Mouse (Mus musculus) left cerebral cortex, postnatal 10 days (tissue): ENCODE results near the gene Pik3r3. TPM values are rescaled to one million over a fixed set of nuclear protein-coding genes. Genes with fewer than 3 reads are reported as not detected.

Experiments
- DNase-seq, 2 experiments: peaks; one replicate each; pipeline ENCODE4 v3.0.0; 2021 to 2022; ENCODE audit warnings: low spot score in 2 of 2, mixed read lengths in 1 of 2; ENCODE audit errors: extremely low spot score in 1 of 2
- intact Hi-C: fragments of 180-260 bp; cut with DNase I; formaldehyde crosslinking; loops from one replicate; pipeline ENCODE4 v1.15.1; 2025
- total RNA-seq, 2 experiments: library from RNA; stranded (reverse); gene quantifications; 2 replicates each; pipeline ENCODE4 v1.2.3; 2021

The Pik3r3 gene
- total RNA-seq, 2 experiments from 2014 or later = 39.4 to 41.5 TPM

DNA sequence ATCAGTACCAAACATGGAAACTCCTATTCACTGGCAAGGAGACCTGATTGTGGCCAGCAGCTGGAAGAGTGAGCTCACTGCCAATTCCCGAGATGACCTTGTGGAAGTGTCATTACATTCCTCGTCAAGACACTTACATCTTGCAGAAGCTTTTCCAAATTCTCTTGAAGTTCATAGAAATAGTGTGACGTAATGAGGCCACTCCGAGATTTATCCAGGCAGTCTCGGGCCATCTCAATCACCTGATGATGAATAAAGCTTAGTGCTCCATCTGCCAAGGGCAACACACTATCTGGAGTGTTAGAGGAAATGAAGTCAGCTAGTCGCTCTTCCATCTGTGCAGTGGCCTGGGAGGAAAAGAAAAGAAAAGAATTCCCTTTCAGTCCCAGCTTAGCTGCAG lies 100.7 kb downstream of the Pik3r3 start:
- intact Hi-C loops = no loop called here
- DNase-seq = no peak

DNA sequence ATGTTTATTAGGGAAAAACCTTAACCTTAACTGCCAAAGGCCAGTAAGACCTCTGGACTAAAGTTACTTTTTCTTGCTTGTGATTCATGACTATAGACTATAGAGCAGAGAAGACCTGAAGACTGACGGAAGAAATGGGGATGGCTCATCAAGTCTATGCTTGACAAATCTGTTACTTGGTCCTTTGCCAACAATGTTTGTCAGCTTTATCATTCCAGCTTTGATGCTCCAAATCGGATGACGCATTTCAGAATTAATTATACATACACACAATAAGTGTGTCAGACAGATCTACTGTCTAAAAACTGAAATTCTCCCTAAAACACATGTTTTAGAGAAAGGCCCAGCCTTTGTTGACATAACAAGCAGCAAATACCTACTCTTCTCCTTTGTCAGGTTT lies 107.8 kb downstream of the Pik3r3 start:
- intact Hi-C loops = no loop called here
- DNase-seq = no peak

DNA sequence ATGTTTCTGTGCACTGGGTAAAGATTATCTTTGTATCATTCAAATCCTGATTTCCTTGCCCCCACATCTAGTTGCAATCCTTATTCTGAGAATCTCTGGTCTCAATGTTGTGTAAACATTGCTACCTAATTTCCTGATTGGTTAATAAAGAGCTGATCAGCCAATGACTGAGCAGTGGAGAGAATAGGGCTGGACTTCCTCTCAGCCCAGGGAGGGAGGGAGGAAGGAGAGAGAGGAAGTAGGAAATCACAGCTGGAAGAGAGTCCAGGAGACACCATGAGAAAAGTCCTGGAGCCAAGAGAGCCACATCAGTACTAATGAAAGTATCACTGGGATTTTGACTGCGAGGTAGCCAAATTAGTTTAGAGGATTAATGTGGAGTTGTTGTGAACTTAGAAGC lies 114.9 kb downstream of the Pik3r3 start:
- intact Hi-C loops = loop anchor here (5.0 kb wide), 1 partner anchor 66 kb away; no protein-coding TSS in a partner anchor
- DNase-seq = no peak

DNA sequence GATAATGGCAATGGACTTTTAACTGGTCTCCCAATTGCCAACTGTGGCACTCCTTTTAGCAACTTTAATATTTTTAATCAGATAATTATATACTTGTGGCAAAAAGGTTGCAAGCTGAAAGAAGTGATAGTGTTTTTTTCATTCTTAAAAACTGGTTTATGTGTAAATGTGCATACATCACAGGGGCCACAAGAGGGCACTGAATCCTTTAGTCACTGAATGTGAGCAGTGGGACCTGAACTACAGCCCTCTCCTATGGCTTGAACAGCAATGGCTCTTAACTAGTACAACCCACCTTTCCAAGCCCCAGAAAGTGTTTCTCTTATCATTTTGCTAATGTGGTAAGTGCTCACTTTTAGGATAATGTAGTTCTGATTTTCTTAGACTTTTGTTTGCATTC lies 120.7 kb downstream of the Pik3r3 start:
- intact Hi-C loops = no loop called here
- peak; percentile 40 to 66 for DNase-seq

DNA sequence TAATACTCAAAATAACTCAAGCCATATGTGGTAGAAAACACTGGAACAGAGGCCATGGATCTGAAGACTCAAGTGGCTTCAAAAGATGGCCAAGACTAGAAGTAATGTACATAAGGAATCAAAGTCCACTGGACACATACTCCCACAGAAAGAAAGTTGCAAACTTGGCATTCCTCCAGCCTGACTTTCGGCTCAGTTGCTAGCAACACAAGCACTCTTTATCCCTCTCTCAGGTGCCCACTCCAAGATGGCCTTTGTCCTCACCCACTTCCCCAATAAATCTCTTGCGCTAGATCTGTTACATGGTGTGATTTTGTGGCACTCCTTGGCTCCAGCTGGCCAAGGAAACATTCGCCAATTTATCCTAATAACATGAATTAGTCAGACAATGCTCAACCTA lies 131.1 kb downstream of the Pik3r3 start:
- intact Hi-C loops = no loop called here

More for the DNA sequence above, 131.1 kb downstream of the Pik3r3 start:
- DNase-seq = no peak

Other genes with a start within 250 kb of the Pik3r3 start
- gene Faah, start 203.7 kb upstream of the Pik3r3 start, total RNA-seq = 10 to 100 TPM; 70.6 to 70.8 TPM
- 1 to 10 TPM; 6.8 to 7.3 TPM for gene Nsun4, start 167.7 kb upstream of the Pik3r3 start, total RNA-seq
- gene Uqcrh, start 146.5 kb upstream of the Pik3r3 start, total RNA-seq = 100 to 1,000 TPM; 411 to 421 TPM
- gene Lrrc41, start 146.3 kb upstream of the Pik3r3 start, total RNA-seq = 10 to 100 TPM; 52.3 to 54.0 TPM
- gene Rad54l, start 97.9 kb upstream of the Pik3r3 start, total RNA-seq = 1 to 10 TPM; 1.1 to 1.3 TPM
- 10 to 100 TPM; 79.3 to 82.9 TPM for gene Pomgnt1, start 97.8 kb upstream of the Pik3r3 start, total RNA-seq
- gene Lurap1, start 70.3 kb upstream of the Pik3r3 start, total RNA-seq = 10 to 100 TPM; 26.8 to 31.2 TPM
- under 1 TPM; 0.60 to 0.73 TPM for gene Tspan1, start 54.0 kb upstream of the Pik3r3 start, total RNA-seq
- gene 1700042G07Rik, start 48.2 kb upstream of the Pik3r3 start, total RNA-seq = not detected
- gene Gm49337, start 48.2 kb upstream of the Pik3r3 start, total RNA-seq = not detected
- 100 to 1,000 TPM; 106 to 119 TPM for gene Mast2, start 242.6 kb downstream of the Pik3r3 start, total RNA-seq